Mouse (Mus musculus) liver, adult 2 months (tissue): ENCODE data around the gene Rpl27a.

ENCODE experiments used
- CTCF ChIP-seq: fragments of 200-500 bp; IDR thresholded peaks from 2 replicates; pipeline ENCODE4 v1.5.1; 2011; ENCODE audit warnings: low read depth, low read length, control low read depth
- POLR2A ChIP-seq: fragments of 200-500 bp; IDR thresholded peaks from 2 replicates; pipeline ENCODE4 v1.6.1; 2011; ENCODE audit warnings: low read length, control low read depth; ENCODE audit not compliant: insufficient read depth; ENCODE audit errors: extremely low read depth

- TF ChIP-seq POLR2A (no peak), CTCF (no peak)
These were observed 17.6 kb downstream of the Rpl27a start for GRCm38 (mm10) chr7:109536451-109536946.
